Mouse (Mus musculus) duodenum, adult 2 months (tissue): Measurements from ENCODE around the gene Arf3. TPM values are rescaled to one million over a fixed set of nuclear protein-coding genes. Genes with fewer than 3 reads are reported as not detected.

Experiments used
- polyA plus RNA-seq: library from polyadenylated mRNA; depleted of rRNA; stranded (reverse); fragments of >200 nt; gene quantifications from 2 replicates; pipeline ENCODE4 v1.2.3, GENCODE M21; 2012; ENCODE audit warnings: low replicate concordance; rRNA removed

Arf3 gene
- 38.7 and 67.0 TPM in 2 replicates for polyA plus RNA-seq

DNA sequence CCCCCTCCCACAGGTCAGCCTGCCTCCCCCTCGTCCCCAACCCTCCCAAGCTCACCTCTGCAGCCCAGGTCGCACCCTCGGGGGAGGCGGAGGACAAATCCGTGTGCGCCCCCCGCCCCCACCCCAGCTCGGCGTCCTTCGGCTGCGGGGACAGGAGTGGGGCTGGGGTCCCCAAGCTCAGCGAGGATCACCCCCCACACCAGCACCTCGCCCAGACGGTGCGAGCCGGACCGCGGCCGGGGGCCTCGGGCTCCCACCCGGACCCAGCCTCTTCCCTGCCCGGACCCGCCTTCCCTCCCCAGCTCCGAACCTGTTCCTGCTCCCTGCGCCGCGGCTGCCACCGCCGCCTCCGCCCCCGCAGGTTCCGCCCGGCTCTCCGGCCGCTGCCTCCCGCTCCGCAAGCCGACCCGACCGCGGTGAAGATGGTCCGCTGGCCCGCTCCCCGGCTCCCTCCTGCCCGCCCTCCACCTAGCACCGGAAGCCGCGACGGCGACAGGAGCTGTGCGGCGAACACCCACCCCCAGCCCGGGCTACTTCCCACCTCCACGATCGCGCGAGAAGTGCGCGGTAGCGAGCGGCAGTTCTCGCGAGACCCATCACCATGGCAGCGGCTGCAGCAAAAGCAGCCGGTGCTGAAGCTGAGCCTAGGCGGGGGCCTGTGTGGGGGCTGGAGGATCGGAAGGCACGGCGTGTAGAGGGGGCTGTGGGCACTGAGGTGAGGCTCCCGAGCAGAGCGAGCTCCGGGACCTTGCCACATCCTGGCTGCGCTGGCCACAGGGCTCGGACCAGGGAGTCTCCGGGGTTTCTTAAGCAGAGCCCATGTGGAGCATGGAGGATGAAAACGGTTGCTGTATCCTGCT is at the start of gene Arf3:
TSS of gene Arf3 (minus strand) at position 545 of the 860 bp plus-strand sequence.

DNA sequence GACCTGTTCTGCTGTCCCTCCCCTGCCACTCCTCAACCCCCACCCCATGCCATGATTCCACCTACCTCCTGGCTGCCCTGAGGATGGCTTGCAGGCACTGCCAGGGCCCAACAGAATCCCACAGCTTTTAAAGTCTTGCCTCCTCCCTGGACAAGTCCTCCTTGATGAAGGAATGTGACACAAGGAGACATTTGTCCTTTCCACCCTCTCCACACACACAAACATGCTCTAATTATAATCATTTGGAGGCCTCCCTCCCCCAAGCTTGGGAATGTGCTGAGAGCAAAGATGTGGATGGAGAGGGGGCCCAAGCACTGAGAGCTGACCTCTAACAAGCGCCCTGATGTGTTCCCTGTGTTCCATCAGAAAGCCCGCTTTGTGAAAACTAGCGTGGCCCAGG is 46.4 kb upstream of the Arf3 start, which contains the start of gene Ddn:
TSS of gene Ddn (minus strand) at position 101 of the 400 bp plus-strand sequence.

DNA sequence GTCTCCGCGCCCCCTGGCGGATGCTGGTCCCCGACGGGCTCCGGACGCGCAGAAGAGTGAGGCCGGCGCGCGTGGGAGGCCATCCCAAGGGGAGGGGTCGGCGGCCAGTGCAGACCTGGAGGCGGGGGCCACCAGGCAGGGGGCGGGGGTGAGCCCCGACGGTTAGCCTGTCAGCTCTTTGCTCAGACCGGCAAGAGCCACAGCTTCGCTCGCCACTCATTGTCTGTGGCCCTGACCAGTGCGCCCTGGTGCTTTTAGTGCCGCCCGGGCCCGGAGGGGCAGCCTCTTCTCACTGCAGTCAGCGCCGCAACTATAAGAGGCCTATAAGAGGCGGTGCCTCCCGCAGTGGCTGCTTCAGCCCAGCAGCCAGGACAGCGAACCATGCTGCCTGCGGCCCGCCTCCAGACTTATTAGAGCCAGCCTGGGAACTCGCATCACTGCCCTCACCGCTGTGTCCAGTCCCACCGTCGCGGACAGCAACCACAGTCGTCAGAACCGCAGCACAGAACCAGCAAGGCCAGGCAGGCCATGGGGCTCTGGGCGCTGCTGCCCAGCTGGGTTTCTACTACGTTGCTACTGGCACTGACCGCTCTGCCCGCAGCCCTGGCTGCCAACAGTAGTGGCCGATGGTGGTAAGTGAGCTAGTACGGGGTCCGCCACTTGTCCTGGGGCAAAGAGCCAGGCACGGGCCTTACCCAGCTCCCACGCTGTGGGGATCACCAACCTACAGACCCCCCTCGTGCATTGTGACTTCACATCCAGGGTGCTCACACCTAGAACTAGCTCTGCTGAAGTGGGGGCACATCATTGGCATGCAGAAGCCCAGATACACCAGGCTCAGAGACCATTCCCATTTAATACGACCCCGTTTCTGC is 26.9 kb upstream of the Arf3 start, which contains the start of gene Wnt1:
TSS of gene Wnt1 (plus strand) at position 197 of the 875 bp plus-strand sequence.

DNA sequence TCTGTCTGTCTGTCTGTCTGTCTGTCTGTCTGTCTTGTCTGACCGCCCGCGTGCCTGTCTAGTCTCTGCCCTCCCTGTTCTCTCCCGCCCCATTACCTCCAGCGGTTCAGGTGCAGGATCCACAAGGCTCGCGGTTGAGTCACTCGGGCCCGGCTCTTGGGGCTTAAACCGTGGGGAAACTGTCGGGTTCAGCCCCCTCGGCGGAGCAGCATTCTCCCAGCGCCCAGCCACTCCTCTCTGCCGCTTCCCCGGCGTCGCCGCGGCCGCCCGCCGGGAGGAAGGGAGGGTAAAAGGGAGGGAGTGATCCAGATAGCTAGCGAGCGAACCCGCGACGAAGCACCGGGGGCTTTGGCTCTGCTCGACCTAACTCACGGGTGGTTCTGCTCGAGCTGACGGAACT is 14.7 kb upstream of the Arf3 start, which contains the start of gene Wnt10b:
TSS of gene Wnt10b (minus strand) at position 389 of the 400 bp plus-strand sequence.

DNA sequence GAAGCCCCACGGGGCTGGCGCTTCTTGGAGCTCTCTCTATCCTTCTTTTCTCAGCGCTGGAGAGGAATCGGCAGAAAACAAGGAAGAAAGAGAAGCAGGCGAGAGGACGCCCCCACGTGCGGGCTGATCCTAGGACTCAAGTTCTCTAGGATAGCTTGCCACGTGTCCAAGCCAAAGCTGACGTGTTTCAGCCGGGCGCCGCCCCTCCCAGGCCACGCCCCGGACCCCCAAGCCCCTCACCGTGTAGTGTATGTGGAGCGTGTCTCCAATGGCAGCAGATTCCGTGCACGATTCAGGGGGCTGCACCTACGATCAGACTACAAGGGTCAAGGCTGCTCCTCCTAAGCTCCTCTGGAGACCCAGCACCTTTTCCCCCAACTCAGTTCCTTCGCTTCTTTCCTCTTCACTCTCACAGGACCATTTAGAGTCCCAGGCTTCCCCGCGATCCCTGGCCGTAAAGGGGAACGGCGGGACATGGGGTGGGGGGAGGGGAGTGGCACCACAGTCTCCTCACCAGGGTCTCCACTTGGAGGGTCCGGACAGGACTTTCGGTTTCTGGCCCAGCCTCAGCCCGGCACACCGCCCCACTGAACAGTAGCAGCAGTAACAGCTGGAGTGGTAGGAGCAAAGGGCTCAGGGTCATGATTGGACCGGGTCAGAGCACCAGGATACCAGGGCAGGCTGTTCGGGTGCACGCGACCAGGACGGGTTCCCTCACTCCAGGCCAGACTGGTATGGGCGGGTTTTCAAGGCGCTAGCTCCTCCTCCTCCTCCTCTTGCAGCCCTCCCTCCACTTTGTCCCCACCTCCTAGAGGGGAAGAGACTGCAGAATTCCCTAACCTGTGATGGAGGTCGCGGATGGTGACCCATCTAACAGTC is 35.3 kb downstream of the Arf3 start, which contains the start of gene Fkbp11:
TSS of gene Fkbp11 (minus strand) at position 756 of the 879 bp plus-strand sequence.

DNA sequence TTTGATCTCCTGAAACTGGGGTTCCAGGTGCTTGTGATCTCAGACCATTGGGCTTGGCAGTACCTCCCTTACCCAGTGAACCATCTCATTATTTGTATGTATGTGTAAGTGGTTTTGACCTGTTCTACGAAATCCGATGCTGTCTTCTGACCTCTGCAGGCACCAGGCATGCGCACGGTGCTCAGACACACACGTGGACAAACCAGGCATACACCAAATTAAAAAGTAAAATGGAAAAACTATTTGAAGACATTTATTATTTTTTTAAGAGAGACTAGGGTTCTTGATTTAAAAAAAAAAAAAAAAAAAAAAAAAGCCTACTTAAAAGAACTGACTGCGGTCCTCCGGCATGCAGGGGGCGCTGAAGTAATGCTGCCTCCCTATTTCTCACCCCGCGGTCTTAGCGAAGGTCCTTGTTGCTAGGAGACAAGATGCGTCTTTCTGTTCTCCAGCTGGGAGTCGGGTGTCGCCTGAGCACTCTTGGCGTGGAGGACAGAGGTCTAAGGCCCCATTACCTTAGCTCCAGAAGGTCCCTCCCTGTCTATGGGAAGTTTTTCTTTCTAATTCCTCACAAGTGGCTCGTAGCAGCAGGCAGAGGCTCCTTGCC is 55.1 kb downstream of the Arf3 start, which contains the start of gene Ccdc65:
TSS of gene Ccdc65 (plus strand) at position 442 of the 607 bp plus-strand sequence.

Other genes with a start within 250 kb of the Arf3 start
- gene Kansl2, start 228.9 kb downstream of the Arf3 start, polyA plus RNA-seq, result 14.6 and 20.2 TPM in 2 replicates
- gene Ccnt1, start 192.3 kb downstream of the Arf3 start, polyA plus RNA-seq, result 1.7 and 2.3 TPM in 2 replicates
- gene 4930415O20Rik, start 192.2 kb downstream of the Arf3 start, polyA plus RNA-seq, result 0.96 TPM in 1 of 2 replicates, not detected in the other
- 46.5 and 77.2 TPM in 2 replicates for gene Adcy6, start 153.1 kb downstream of the Arf3 start, polyA plus RNA-seq
- gene Cacnb3, start 132.4 kb downstream of the Arf3 start, polyA plus RNA-seq, result 22.9 and 29.1 TPM in 2 replicates
- gene Ddx23, start 100.3 kb downstream of the Arf3 start, polyA plus RNA-seq, result 18.0 and 23.8 TPM in 2 replicates
- 0.88 and 1.3 TPM in 2 replicates for gene Rnd1, start 85.8 kb downstream of the Arf3 start, polyA plus RNA-seq
- 0.07 and 0.12 TPM in 2 replicates for gene Ccdc65, start 55.0 kb downstream of the Arf3 start, polyA plus RNA-seq
- gene Fkbp11, start 35.0 kb downstream of the Arf3 start, polyA plus RNA-seq, result 18.0 and 30.8 TPM in 2 replicates
- gene Wnt10b, start 14.9 kb upstream of the Arf3 start, polyA plus RNA-seq, result 0.17 and 0.19 TPM in 2 replicates
- not detected in 2 replicates for gene Wnt1, start 26.6 kb upstream of the Arf3 start, polyA plus RNA-seq
- 0.09 TPM in 1 of 2 replicates, not detected in the other for gene Ddn, start 46.3 kb upstream of the Arf3 start, polyA plus RNA-seq
- gene Prkag1, start 68.3 kb upstream of the Arf3 start, polyA plus RNA-seq, result 41.8 and 47.9 TPM in 2 replicates
- gene Kmt2d, start 108.0 kb upstream of the Arf3 start, polyA plus RNA-seq, result 18.7 and 19.0 TPM in 2 replicates
- gene Rhebl1, start 131.3 kb upstream of the Arf3 start, polyA plus RNA-seq, result 8.3 and 16.5 TPM in 2 replicates
- gene Dhh, start 135.3 kb upstream of the Arf3 start, polyA plus RNA-seq, result 0.38 and 0.48 TPM in 2 replicates
- 90.8 and 281 TPM in 2 replicates for gene Lmbr1l, start 155.0 kb upstream of the Arf3 start, polyA plus RNA-seq
- gene Tuba1b, start 171.4 kb upstream of the Arf3 start, polyA plus RNA-seq, result 358 and 428 TPM in 2 replicates
- gene Gm49450, start 190.3 kb upstream of the Arf3 start, polyA plus RNA-seq, result 33.8 and 39.7 TPM in 2 replicates
- 74.1 and 81.7 TPM in 2 replicates for gene Tuba1a, start 190.5 kb upstream of the Arf3 start, polyA plus RNA-seq